Mouse (Mus musculus): Measurements from ENCODE around the gene Naaladl2.

The Naaladl2 gene

GRCm38 (mm10) chr3:23928097-23928496 lies 1216.0 kb downstream of the Naaladl2 start:
- no peak for DNase-seq

- DNase-seq, result no peak
These were observed 1236.4 kb downstream of the Naaladl2 start for GRCm38 (mm10) chr3:23907682-23908081.

GRCm38 (mm10) chr3:23865688-23866087 lies 1278.4 kb downstream of the Naaladl2 start:
- DNase-seq, result no peak

- DNase-seq, result no peak
These were observed 1286.8 kb downstream of the Naaladl2 start for GRCm38 (mm10) chr3:23857275-23857674.

DNA sequence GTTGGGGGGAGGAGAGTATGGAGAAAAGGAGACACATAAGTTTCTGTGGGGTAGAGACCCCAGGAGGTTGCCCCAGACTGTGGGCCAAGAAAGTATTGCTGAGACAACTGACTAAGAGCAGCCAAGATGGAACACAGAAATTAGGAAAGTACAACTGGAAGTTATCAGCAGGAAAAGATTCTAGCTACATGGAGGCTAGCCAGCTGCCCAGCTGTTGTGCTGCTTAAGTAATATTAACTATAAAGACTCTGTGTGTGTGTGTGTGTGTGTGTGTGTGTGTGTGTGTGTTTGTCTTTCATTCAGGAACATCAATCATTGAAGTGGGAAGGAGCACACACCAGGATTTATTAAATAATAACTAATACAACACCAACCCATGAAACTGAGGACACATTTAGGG lies 1326.5 kb downstream of the Naaladl2 start:
- no peak for DNase-seq

DNA sequence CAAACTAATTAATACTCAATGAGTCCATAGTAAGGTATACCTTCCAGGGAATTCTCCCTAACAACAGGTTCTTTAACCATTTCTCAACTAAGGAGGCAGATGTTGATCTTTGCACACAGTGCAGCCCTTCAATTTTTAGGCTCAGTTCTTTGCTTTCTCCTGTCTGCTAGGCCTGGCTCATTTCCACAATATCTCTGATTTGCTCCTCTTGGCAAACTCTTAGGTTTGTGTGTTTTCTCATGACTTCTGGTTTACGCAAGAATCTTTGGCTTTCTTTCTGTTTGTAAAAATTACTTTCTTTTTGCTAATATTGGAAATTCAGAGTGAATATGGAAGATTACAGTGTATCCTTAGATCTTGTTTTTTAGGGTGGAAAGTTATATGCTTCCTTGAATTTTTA lies 1385.3 kb downstream of the Naaladl2 start:
- DNase-seq, result no peak
